Mouse (Mus musculus) embryonic facial prominence, embryonic 11.5 days (tissue): ENCODE data around the gene Lats2. TPM values are rescaled to one million over a fixed set of nuclear protein-coding genes. Genes with fewer than 3 reads are reported as not detected.

ENCODE experiments used
- ATAC-seq: fragments of 200-750 bp; cut with Nextera tagmentation; replicated peaks from 2 replicates; pipeline ENCODE4 v1.8.0; 2017; ENCODE audit warnings: low read depth; ENCODE audit not compliant: insufficient number of reproducible peaks, low FRiP score, low TSS enrichment
- DNase-seq: peaks from one replicate; pipeline ENCODE4 v3.0.0-alpha.2; 2015; ENCODE audit warnings: low spot score
- H3K27ac ChIP-seq: fragments of 300-500 bp; sonication (generic); replicated peaks from 2 replicates; pipeline ENCODE4 v1.5.1; 2014; ENCODE audit warnings: mild to moderate bottlenecking, low read depth, low read length, control low read depth
- H3K27me3 ChIP-seq: fragments of 300-500 bp; sonication (generic); 2 replicates; pipeline ENCODE4 v1.6.1; 2014; ENCODE audit warnings: mild to moderate bottlenecking, low read length, moderate library complexity, mixed read lengths; ENCODE audit not compliant: control insufficient read depth, insufficient read depth
- H3K36me3 ChIP-seq: fragments of 300-500 bp; sonication (generic); replicated peaks from 2 replicates; pipeline ENCODE4 v1.6.1; 2014; ENCODE audit warnings: low read depth, mild to moderate bottlenecking, low read length, moderate library complexity, mixed read lengths; ENCODE audit not compliant: control insufficient read depth, insufficient read depth
- H3K4me1 ChIP-seq: fragments of 300-500 bp; sonication (generic); 2 replicates; pipeline ENCODE4 v1.6.1; 2014; ENCODE audit warnings: low read length, mixed read lengths; ENCODE audit not compliant: control insufficient read depth, insufficient read depth
- H3K4me2 ChIP-seq: fragments of 300-500 bp; sonication (generic); 2 replicates; pipeline ENCODE4 v1.6.1; 2014; ENCODE audit warnings: low read depth, mild to moderate bottlenecking, control low read depth, low read length, moderate library complexity
- H3K4me3 ChIP-seq: fragments of 300-500 bp; sonication (generic); 2 replicates; pipeline ENCODE4 v1.5.1; 2014; ENCODE audit warnings: low read depth, low read length, control low read depth
- H3K9ac ChIP-seq: fragments of 300-500 bp; sonication (generic); replicated peaks from 2 replicates; pipeline ENCODE4 v1.6.1; 2014; ENCODE audit warnings: mild to moderate bottlenecking, control low read depth, low read length
- H3K9me3 ChIP-seq: fragments of 300-500 bp; sonication (generic); replicated peaks from 2 replicates; pipeline ENCODE4 v1.6.1; 2016; ENCODE audit warnings: mild to moderate bottlenecking, low read length, inconsistent platforms, mixed read lengths; ENCODE audit not compliant: control insufficient read depth
- WGBS: fragments of 180-500 bp; shearing (Covaris S2); extraction: QIAGEN DNeasy Blood & Tissue Kit; methylation state at CpG from one replicate; pipeline ENCODE4 v1.1.7; 2014; 5-methylcytosine and 5-hydroxymethylcytosine counted together
- polyA plus RNA-seq: library from polyadenylated mRNA; unstranded; fragments of >200 nt; fragmentation: Nextera tagmentation; extraction: Ambion mirVana; gene quantifications from 2 replicates; pipeline ENCODE4 v1.2.1, GENCODE M21; 2014

The Lats2 gene
- polyA plus RNA-seq, 1 experiment from 2014 or later = 14.0 TPM

GRCm38 (mm10) chr14:57730527-57730926 lies 27.7 kb downstream of the Lats2 start:
- Histone ChIP-seq H3K4me1 (no peaks in the 10 kb centered on the region), H3K4me3 (no peak overlapping the region), H3K27me3 (no peaks in the 10 kb centered on the region), H3K9me3 (0 out of 2 replicates have a peak, but pooled peaks cover 2% of the 10 kb centered on the region), H3K36me3 (0 out of 2 replicates have a peak, but pooled peaks cover 2% of the 10 kb centered on the region), H3K27ac (no peak overlapping the region), H3K4me2 (no peak overlapping the region), H3K9ac (no peak overlapping the region)
- 58% methylated on average over 9 of the region's 9 CpGs for WGBS
- DNase-seq (no peak), ATAC-seq (no peak)

DNA sequence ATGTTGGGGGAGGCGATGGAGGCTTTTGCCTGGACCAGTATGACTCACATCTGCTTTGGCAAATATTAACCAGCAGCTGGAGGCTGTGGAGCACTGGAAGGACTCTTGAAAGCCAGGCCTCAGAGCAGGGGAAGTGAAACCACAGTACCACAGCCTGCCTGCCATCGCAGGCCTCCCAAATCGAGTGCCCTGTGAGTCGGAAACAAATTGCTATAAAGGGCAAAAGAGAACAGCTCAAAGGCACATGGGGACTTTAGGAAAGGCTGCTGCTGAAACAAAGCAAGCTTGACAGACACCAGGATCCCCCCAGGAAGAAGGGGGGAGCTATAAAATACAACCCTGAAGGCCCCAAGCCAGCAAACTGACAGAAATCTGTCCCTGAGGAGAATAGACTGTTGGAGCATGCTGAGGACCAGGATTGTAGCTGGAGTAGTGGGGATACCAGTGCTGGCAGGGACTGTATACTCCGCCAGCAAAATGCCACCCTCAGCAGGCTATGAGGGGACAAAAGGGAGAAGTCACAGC lies 28.2 kb downstream of the Lats2 start:
- no peak overlapping the region for H3K4me3 ChIP-seq
- DNase-seq (no peak), ATAC-seq (no peak)
- H3K4me2 ChIP-seq = no peak overlapping the region
- H3K27me3 ChIP-seq = no peaks in the 10 kb centered on the region
- H3K4me1 ChIP-seq = no peaks in the 10 kb centered on the region
- H3K27ac ChIP-seq = no peak overlapping the region
- 0 out of 2 replicates have a peak, but pooled peaks cover 2% of the 10 kb centered on the region for H3K9me3 ChIP-seq
- WGBS = 67% methylated on average over 5 of the region's 5 CpGs
- peaks cover 2% of the 10 kb centered on the region; the same call in 1 of the 2 replicates for H3K36me3 ChIP-seq
- H3K9ac ChIP-seq = no peak overlapping the region

GRCm38 (mm10) chr14:57729364-57729763 lies 28.8 kb downstream of the Lats2 start:
- no peaks in the 10 kb centered on the region for H3K27me3 ChIP-seq
- no peaks in the 10 kb centered on the region for H3K4me1 ChIP-seq
- H3K4me3 ChIP-seq = no peak overlapping the region
- 86% methylated on average over 8 of the region's 8 CpGs for WGBS
- H3K4me2 ChIP-seq = no peak overlapping the region
- no peak overlapping the region for H3K27ac ChIP-seq
- ATAC-seq (no peak), DNase-seq (no peak)
- H3K9ac ChIP-seq = no peak overlapping the region
- H3K9me3 ChIP-seq = 0 out of 2 replicates have a peak, but pooled peaks cover 2% of the 10 kb centered on the region
- peaks cover 2% of the 10 kb centered on the region for H3K36me3 ChIP-seq

- ATAC-seq = no peak
- H3K27ac ChIP-seq = no peak overlapping the region
- peaks cover 2% of the 10 kb centered on the region for H3K36me3 ChIP-seq
- WGBS = 79% methylated on average over 8 of the region's 8 CpGs
- no peaks in the 10 kb centered on the region for H3K27me3 ChIP-seq
- H3K4me1 ChIP-seq = no peaks in the 10 kb centered on the region
- H3K9ac ChIP-seq = no peak overlapping the region
- no peak overlapping the region for H3K4me2 ChIP-seq
- DNase-seq = no peak
- H3K4me3 ChIP-seq = no peak overlapping the region
- 0 out of 2 replicates have a peak, but pooled peaks cover 2% of the 10 kb centered on the region for H3K9me3 ChIP-seq
These were observed 32.0 kb downstream of the Lats2 start for GRCm38 (mm10) chr14:57726172-57726571.

DNA sequence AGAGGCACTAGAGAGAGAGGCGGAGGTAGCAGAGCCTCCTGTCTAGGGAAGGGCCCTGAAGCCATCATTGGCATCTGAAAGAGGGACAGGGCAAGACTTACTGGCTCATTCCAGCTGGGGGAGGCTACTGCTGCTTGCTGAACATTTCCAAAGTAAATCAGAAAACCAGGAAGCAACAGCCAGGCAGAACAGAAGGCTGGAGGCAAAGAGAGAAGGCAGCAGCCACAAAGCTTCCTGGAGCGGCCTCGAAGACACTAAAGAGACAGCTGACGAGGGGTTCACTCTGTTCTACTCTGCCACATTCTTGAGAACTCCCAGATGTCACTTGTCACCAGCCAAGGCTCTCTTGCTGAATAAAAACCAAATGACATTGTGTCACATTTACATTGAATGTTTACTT lies 33.7 kb downstream of the Lats2 start:
- H3K4me1 ChIP-seq = no peaks in the 10 kb centered on the region
- DNase-seq (no peak), ATAC-seq (no peak)
- H3K27ac ChIP-seq = no peak overlapping the region
- 0 out of 2 replicates have a peak, but pooled peaks cover 2% of the 10 kb centered on the region for H3K9me3 ChIP-seq
- no peaks in the 10 kb centered on the region for H3K27me3 ChIP-seq
- WGBS = 80% methylated on average over 4 of the region's 4 CpGs
- no peak overlapping the region for H3K9ac ChIP-seq
- no peak overlapping the region for H3K4me3 ChIP-seq
- peaks cover 2% of the 10 kb centered on the region for H3K36me3 ChIP-seq
- H3K4me2 ChIP-seq = no peak overlapping the region

DNA sequence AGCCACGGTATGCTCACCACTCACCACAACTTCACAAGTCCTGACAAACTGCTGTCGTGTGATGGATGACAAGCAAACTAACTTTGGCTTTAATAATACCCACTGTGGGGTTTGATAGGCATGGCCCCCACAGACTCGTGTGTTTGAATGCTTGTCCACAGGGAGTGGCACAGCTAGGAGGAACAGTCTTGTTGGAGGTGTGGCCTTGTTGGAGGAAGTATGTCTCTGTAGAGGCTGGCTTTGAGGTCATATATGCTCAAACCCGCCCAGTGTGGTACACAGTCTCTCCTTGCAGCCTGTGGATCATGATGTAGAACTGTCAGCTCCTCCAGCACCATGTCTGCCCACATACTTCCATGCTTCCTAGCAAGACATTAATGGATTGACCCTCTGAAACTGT lies 39.9 kb downstream of the Lats2 start:
- ATAC-seq (no peak), DNase-seq (no peak)
- Histone ChIP-seq H3K9ac (no peak overlapping the region), H3K27ac (no peak overlapping the region), H3K27me3 (no peaks in the 10 kb centered on the region), H3K4me1 (no peaks in the 10 kb centered on the region), H3K4me2 (no peak overlapping the region), H3K9me3 (no peaks in the 10 kb centered on the region), H3K36me3 (no peaks in the 10 kb centered on the region; the same call in 1 of the 2 replicates), H3K4me3 (no peak overlapping the region)
- 83% methylated on average over 4 of the region's 4 CpGs for WGBS

DNA sequence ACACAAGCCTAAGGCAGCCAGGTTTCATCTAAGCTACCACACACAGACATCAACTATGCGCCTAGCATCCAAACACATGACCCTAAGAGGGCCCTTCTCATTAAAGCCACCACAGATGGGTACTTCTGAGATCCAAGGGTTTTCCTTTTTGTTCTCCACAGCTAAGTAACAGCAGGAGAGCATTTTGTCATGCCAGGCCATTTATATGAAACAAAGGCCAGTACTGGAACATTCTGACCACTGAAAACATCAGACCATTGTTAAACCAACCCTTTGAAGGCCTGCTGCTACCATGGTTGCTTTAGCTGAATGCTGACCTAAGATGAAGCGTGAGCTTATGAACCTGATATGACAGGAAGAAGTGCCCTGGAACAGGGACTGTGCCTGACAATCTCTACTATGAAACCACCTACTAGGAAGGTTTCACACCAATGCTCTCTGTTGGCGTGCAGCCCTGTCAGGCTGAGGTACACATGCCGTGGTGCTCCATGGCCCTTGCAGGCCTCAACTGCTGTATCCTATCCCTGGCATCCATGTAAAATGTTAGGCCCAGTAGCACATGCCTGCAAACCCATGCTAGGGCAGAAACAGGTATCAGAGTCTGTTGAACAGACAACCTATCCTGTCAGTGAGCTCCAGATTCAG lies 41.5 kb downstream of the Lats2 start:
- DNase-seq (no peak), ATAC-seq (no peak)
- H3K36me3 ChIP-seq = no peaks in the 10 kb centered on the region; the same call in 1 of the 2 replicates
- no peak overlapping the region for H3K4me3 ChIP-seq
- H3K4me2 ChIP-seq = no peak overlapping the region
- no peak overlapping the region for H3K9ac ChIP-seq
- no peak overlapping the region for H3K27ac ChIP-seq
- no peaks in the 10 kb centered on the region for H3K4me1 ChIP-seq
- no peaks in the 10 kb centered on the region for H3K9me3 ChIP-seq
- 84% methylated on average over 4 of the region's 4 CpGs for WGBS
- no peaks in the 10 kb centered on the region for H3K27me3 ChIP-seq

DNA sequence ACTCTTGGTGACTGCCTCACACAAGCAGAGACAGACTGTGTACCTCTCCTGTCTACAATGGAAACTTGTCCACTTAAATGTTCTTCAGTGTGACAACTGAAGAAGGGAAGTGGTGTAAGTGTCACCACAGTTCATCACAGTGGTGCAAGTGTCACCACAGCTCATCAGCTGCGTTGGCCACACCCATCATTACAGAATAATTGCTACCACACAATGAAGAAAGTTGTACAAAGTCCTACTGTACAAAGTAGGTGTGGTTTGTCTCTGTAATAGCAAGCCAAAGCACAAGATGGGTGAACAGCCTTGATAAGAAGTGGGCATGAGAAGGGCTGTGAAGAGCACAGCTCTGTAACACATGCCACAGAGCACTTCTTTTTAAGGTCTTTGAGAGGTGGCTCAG lies 45.3 kb downstream of the Lats2 start:
- ATAC-seq (no peak), DNase-seq (no peak)
- WGBS = 91% methylated on average over 1 of the region's 1 CpGs
- Histone ChIP-seq H3K9me3 (no peaks in the 10 kb centered on the region), H3K4me1 (no peaks in the 10 kb centered on the region), H3K9ac (no peak overlapping the region), H3K4me2 (no peak overlapping the region), H3K4me3 (no peak overlapping the region), H3K36me3 (no peaks in the 10 kb centered on the region; the same call in 1 of the 2 replicates), H3K27me3 (no peaks in the 10 kb centered on the region), H3K27ac (no peak overlapping the region)
